Mouse (Mus musculus) ES-E14 (cell line): ENCODE results near the gene Akr1c14.

Experiments
- CHD2 ChIP-seq: IDR thresholded peaks from 2 replicates; pipeline ENCODE4 v1.6.1; 2014; ENCODE audit warnings: mild to moderate bottlenecking, low read depth, low read length, inconsistent platforms
- MAFK ChIP-seq: IDR thresholded peaks from 2 replicates; pipeline ENCODE4 v1.6.1; 2014; ENCODE audit warnings: mild to moderate bottlenecking, low read depth, low read length, inconsistent platforms; ENCODE audit not compliant: insufficient read depth
- ZC3H11A ChIP-seq: IDR thresholded peaks from 2 replicates; pipeline ENCODE4 v1.6.1; 2012; ENCODE audit warnings: low read depth, mild to moderate bottlenecking, inconsistent platforms, low read length, borderline replicate concordance

DNA sequence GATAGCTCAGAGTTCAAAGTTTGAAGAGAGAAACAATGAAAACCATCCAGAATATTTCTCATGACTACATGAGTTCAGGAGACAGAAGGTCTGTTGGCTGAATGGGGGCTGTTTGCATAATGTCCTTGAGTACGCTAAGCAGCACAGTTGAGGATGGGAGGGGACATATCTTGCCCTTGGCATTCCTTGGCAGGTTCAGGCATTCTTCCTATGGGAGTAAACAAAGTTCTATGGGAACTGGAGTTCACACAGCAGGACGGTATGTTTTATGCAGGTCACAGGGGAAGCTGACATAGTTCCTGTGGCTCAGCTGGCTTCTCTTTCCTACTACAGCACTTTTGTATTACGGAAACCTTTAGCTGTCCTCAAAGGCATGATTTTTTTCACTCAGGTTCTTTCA is 6.6 kb downstream of the Akr1c14 start:
- no peak for TF ChIP-seq ZC3H11A
- TF ChIP-seq MAFK = no peak
- peak; percentile 47; the same call in 1 of the 2 replicates for TF ChIP-seq CHD2
